16 mouse cellular contexts compared by ENCODE assay signal in the genomic region with DNA sequence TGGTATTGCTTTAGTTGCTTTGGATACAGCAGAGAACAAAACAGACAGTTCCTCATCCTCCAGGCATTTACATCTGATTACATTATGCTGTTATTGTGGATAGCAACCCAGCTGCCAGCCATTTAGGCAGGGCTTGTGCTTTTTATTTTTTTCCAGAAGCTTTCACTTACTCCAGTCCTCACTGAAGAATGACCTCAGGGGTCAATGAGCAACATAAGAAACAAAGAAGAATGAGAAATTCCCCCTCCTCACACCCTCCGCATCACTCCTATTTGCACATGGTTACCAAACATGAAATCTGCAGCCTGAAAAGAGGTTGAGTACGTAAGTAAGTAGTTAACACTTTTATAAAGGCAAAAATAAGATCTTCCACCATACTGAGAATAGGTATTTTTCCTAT.
"Had no signal": no experiment of that assay in that cellular context is flagged by ENCODE, and none has a peak within 500 bp of the region (broad histone marks: within the 10 kb centered on the region; RNA-seq: fewer than 3 reads in every experiment).

No protein-coding gene starts in this region.

- DNase-seq: kidney, adult 2 months; kidney, postnatal 25 days; lung, embryonic 14.5 days; lung, postnatal 14 days; right cerebral cortex, postnatal 4 days; spleen, adult 18-20 months; thymus, adult 18-20 months; thymus, postnatal 14 days had no signal

- H3K9me3 ChIP-seq: limb, embryonic 10.5 days; liver, embryonic 15.5 days; megakaryocyte, embryonic 14.5 days; neural tube, embryonic 15.5 days had no signal

- H3K27me3 ChIP-seq: liver, embryonic 15.5 days; megakaryocyte, embryonic 14.5 days; neural tube, embryonic 15.5 days had no signal

- H3K36me3 ChIP-seq: limb, embryonic 10.5 days; liver, embryonic 15.5 days; neural tube, embryonic 15.5 days had no signal

- H3K27ac ChIP-seq: left cerebral cortex, adult 2 months; limb, embryonic 10.5 days; liver, embryonic 15.5 days; macrophage; neural tube, embryonic 15.5 days had no signal

- H3K4me2 ChIP-seq: liver, embryonic 11.5 days; liver, embryonic 15.5 days; lung, embryonic 14.5 days; neural tube, embryonic 15.5 days had no signal

- H3K4me3 ChIP-seq: left cerebral cortex, adult 2 months; limb, embryonic 10.5 days; liver, embryonic 15.5 days; megakaryocyte, embryonic 14.5 days; myocyte; neural tube, embryonic 15.5 days had no signal

- H3K9ac ChIP-seq: liver, embryonic 15.5 days; lung, embryonic 14.5 days; neural tube, embryonic 15.5 days had no signal

- H3K4me1 ChIP-seq: limb, embryonic 10.5 days; liver, embryonic 15.5 days; megakaryocyte, embryonic 14.5 days; neural tube, embryonic 15.5 days had no signal
